Mouse (Mus musculus) regulatory T cell (primary cell): Measurements from ENCODE around the gene Gm20388.

ENCODE experiments used
- in situ Hi-C: fragments of 300-600 bp; cut with MboI, MseI; formaldehyde crosslinking; loops from one replicate; pipeline ENCODE4 v1.15.1; 2025; ENCODE audit warnings: high pct_unique_total_duplicates

Gm20388 gene

DNA sequence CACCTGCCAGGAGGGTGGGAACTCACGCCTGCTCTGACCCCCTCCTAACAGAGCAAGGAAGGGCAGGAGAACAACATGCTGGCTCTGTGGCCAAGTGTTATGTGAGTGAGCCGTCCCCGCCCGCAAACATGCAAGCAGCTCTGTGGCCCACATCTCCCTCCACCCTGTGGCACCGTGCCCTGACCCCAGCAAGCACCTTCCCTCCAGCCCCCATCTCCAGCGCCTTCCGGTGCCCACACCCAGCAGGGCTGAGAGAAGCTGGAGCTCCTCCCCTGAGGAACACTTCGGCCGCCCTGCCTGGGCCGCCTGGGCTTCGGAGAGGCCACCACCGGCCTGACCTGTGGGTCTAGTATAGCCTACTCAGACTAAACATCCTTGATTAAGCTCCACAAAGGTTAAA, 1535.5 kb downstream of the Gm20388 start:
- in situ Hi-C loops: no loop called here

DNA sequence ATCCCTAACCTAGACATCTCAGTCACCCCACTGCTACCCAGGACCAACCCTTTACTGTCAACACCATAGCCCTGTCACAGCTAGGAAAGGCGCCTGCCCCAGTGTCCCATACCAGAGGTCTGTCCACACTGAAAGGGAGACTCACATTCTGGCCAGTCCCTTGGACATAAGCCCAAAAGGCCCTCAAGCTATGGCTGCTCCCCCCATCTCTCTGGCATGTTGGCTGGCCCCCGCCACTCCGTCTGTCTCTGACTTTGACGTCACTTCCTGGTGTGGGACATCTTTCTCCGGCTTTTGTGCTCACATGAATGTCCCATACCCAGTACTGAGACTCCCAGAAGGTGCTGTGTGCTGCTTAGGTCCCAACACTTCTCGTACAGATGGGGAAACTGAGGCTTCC, 1536.2 kb downstream of the Gm20388 start:
- in situ Hi-C loops: no loop called here

DNA sequence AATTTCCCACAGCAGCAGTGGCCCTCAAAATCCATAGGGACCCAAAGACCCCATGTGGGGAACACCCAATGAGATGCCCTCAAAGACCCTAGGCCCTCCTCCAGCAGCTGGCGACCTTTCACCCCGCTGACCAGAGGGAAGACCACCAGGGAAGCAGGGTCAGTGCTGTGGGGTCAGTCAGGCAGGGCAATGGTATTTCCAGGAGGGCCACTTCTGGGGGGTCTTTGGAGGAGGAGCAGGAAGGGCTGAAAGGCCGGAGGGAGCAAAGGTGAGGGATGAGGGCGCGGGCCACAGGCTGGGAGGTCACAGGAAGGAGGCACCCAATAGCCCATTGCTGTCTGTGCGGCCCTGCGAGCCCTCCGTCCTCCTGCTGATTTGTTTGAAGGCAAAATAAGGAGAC, 1539.6 kb downstream of the Gm20388 start:
- in situ Hi-C loops: no loop called here

DNA sequence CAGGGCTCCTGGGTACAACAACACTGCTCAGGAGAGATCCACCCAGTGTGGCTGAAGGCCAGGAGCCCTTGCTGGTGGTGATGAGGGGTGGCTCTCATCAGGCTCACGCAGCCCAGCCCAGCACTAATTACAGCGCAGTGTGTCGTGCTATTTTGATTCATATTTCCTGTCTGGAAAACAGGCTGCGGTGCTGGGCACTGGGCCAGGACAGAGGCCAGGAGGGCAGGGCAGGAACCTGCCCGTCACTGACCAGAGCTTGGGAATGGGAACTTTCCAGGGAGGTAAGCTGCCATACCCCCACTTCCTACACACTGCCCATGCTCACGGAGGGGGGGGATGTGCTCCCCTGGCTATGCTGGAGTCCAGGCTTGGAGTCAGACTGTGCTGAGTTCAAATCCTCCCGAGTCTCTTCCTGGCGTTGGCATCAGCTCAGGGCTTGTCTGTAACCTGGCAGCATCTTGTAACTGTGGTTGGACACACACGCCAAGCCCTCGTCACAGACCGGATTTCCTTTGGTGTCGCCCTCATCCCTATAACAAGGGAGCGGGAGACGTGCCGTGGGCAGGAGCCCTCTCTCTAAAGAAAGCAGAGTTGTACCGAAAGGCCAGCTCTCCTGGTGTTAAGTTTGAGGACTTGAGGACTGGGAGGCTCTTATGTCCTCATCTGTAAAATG, 1540.9 kb downstream of the Gm20388 start:
- in situ Hi-C loops: no loop called here

DNA sequence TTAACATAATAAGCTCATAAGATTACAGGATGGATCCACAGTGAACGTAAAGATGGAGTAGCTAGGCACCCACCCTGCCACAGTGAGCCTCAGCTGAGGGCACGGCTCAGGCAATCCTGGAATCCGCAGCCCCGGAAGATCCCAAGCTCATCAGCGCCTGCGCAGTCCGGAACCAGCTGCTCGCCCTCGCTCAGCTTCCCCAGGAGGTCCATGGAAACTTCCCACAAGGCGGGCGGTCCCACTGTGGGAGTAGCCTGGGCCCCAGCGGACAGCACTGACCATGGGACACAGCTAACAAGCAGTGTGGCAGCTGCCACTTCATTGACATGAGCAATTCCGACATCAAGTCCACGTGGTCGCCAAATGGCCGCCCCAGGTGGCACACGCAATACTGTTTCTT, 1544.1 kb downstream of the Gm20388 start:
- in situ Hi-C loops: no loop called here

DNA sequence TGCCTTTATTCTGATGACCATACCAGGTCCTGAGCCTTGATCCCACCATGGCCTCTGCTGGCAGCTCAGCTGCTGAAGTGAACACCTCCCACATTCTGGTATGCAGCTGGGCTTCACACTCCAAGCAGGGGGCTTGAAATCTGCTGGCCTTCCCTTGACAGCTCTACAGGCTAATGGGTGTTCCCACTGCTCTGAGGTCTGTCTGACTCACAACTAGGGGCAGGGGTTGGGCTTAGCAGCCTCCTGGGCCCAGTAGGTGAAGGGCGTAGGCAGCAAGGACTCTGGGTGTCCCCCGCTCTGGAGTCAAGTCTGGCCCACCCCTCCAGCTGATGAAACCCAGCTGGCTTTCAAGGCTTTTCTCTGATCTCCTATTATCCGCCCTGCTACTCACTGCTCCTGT, 1550.6 kb downstream of the Gm20388 start:
- in situ Hi-C loops: no loop called here

DNA sequence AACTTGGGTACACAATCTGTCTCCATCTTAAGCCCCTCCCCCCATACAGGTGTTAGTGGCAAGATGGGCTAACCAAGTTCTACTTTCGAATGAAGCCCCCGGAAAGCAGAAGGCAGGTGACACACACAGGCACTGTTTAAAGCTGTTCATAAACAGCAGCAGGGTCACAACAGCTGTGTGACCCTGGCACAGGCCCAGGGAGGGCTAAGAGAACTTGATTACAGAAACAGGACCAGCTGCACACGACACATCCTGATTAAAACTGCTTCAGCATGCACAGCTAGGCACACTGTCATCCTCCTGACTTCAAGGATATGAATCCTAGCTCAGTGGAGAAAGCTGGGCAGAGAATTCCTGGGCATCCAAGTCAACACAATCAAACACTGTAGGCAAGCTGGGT, 1551.5 kb downstream of the Gm20388 start:
- in situ Hi-C loops: no loop called here

DNA sequence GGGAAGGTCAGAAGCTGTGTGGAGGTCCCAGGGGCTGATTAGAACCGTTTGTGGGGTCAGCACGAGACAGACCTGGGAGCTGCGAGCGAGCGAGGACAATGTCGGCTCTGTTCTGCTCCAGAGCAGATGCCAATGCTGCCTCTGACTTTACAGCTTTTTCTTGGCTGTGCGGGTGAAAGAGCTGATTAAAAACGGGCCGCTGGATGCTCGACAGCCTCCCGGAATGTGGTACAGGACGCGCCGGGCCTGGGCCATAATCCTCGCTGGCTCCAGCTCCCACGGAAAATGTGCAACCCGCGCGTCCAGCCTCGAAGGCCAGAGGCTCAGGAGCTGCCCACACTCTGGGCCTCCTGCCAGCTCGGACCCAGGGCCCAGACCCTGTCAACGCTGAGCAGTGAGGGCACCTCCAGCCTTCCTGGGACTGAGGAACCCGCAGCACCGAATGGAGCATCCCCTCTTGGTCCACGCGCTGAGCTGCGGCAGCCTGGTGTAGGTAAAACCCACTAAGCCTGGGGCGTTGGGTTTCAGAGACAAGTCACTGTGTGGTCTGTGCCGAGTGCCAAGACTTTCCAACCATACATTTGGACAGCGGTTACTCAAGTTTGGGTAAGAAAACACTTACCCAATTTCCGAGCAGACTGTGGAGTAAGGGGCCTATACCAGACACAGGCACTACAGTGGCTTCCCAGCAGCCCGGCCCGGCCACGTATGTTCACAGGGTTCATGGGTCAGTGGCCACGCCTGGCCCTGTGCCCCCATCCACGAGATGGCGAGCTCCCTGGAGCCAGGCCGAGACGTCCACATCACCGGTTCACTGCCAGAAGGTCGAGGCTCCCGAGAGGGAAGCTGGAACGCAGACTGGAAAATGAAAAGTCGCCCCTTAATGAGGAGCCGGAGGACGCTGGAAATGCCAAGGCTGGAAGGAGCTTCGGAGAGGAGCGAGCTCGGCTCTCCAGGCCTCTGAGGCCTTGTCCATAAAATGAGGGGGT, 1557.7 kb downstream of the Gm20388 start:
- in situ Hi-C loops: no loop called here

DNA sequence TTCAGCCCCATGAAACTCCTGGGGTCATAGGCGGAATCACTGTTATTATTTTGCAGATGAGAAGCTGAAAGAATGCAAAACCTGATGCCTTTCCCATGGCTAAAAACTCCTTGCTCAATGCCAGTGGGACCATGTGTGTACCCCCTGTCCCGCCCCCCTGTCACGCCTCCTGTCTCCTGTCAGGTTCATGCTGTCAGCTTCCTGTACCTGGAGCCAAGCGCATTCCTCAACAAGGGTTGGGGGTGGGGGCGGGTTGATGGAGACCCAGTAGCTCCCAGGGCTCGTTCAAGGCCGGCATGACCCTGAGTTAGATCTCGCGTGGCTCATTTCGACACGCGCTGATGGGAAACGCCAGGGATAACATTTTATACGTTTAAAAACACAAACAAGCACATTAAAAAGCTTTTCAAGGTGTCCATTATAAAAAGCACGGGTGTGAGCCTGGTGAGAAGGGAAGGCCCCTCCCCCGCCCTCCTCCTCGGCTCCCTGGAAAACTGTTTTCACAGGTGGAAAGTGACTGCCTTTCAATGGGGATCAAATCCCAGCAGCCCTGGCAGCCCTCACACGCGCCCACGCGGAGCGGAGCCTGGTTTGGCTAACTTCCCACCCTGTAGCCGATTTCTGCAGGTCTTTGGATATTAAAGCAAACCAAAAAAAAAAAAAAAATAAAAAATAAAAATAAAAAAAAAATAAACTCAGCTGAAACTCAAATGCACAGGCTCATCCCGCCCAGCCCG, 1563.7 kb downstream of the Gm20388 start:
- in situ Hi-C loops: no loop called here

DNA sequence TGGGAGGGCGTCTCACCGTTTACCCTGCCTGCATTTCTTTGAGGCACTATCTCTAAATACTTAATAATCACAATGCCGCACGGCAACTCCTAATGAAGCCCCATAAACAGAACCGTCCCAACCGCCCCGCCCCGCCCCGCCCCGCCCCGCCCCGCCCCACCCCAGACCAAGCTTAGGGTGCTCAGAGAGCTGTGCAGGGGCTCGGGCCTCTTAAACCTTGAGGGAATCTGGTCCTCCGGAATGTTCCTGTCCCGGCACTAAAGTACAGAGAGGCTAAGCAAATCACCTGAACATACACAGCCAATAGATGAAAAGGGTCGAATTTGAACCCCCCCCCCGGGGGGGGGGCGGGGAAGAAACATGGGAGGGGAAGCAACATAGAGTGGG, 1564.2 kb downstream of the Gm20388 start:
- in situ Hi-C loops: no loop called here

DNA sequence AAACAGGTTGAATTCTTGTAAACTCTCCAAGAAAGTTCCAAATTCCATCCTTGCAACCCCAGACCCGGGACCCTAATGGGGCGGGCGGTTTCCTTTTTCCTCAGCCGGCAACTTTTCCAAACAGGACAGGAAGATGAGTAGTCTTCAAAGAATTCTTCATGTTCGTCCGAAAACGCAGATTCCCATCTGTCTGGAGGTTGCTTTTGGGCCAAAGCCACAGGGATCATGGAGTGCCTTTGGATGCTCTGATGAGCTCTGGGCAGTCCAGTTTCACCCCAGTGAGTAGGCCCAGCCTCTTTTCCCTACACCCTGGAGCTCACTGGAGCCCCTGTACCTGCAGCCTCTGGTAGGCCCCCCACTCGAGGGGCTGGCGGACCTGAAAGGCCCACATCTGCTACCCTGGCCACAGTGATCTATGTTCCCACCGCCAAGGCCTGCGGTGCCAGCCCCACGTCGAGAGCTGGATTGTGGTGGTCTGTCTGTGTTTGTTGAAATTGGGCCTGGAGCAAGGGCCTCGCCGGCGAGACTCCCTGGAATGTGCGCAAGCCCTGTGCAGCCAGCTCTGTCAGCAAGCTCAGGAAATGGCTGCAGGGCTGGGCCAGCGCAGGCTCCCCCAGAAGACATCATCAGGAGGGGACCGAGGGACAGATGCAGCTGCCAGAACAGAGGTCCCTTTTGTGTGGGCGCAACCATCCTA, 1567.4 kb downstream of the Gm20388 start:
- in situ Hi-C loops: no loop called here

DNA sequence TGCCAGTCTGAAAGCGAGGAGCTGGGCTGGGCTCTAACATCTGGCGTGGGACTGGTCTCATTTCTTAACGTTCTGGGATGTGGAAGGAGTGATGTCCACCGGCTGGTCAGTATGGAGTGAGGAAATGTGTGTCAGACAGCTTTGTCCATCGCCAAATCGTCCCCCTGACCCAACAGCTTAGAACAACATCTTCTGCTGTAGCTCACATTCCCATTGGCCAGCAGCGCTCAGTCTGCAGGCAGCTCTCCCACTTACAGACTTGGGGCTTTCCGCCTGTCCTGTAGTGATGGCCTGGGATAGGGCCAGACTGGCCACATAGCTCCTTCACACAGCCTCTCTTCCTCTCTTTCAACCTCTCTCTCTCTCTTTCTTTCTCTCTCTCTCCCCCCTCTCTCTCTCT, 1568.5 kb downstream of the Gm20388 start:
- in situ Hi-C loops: no loop called here

DNA sequence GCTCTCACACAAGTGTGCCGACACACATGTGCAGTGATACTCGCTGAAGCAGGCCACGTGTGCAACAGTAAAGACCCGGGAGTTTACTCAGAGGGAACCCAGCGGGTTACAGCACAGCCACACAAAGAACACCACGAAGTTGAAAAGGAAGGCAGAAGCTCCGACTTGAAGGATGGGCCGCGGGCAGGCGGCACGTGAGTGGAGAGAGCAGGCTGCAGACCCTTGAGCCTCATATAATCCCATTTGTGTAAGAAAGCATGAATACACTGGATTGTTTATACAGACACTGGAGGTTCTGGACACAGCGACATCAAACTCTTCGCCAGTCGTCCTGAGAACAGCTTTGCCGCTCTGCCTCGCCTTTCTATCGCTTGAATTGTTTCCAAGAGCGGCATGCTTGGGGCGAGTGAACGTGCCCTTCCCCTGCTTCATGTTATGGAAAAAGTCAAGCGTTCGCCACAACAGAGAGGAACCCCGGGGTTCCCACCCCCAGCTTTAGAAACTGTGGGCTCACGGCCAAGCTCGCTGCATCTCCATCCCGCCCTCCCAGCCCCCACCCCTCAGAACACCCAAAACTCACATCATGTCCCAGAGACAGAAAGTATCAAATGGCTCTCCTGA, 1569.9 kb downstream of the Gm20388 start:
- in situ Hi-C loops: no loop called here

DNA sequence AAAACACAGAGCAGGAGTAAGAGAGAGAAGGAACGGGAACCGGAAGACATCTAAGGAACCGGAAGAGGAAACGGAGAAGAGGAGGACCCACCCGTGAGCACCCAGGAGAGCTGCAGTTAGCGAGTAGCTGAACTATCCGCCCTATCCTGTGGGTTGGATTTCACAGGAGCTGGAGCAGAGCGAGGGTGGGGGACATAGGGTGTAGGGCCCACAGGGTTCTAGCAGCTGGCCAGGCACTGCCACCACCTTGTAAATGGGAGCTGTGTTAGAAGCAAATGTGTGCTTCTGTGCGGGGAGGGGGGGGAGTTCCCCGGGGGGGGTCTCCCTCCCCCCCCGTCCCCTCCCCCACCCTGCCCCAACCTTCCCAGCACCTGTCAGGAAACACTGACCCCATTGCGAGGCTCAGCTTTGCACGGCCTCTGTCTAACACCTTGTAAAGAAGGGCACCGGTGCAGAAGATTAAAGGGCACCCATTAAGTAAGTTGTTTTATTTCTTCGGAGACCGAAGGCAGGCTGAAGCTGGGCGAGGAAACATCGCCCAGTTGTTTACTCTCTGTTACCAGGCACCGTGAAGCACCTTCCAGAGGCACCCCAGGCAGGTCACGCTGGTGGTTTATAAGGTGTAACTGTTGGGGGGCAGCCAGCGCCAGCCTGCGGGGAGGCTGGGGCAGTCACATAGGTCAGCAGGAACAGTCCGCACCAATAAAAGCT, 1573.6 kb downstream of the Gm20388 start:
- in situ Hi-C loops: no loop called here

DNA sequence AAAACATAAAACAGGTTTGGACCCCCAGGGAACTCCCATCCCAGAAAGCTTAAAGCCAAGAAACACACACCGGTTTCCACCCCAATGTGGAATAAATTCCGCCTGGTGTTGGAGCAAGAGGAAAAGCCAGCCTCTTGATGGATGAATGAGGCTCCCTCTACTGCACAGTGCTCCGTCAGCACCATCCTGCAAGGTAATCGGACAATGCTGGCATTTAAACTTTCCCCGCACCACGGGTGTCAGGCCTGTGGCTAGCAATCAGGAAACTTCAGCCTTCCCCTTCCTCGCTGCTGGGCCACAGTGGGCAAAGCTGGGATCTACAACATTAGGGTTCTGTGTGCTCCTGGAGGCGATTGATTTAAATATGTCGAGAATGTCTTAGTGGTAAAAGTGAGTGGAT, 1581.0 kb downstream of the Gm20388 start:
- in situ Hi-C loops: loop anchor here (10.0 kb wide), 1 partner anchor 367 kb away; the partner anchor contains the start of gene Foxl1

DNA sequence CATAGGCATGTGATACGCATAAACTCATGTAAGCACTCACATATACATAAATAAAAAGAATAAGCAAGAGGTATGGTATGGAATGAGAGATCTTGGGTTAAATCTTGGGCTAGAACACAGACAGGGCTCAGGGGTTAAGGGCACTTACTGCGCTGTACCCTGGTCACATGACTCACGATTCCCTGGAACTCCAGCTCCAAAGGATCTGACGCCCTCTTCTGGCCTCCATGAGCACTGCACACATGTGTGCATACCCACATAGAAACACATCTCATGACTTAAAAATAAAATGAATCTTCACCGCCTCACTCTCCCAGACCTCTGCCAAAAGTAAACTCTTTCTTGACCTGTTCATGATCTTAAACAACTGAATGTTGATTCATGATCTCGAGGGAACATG, 1587.0 kb downstream of the Gm20388 start:
- in situ Hi-C loops: loop anchor here (10.0 kb wide), 1 partner anchor 373 kb away; the partner anchor contains the start of gene Foxl1

DNA sequence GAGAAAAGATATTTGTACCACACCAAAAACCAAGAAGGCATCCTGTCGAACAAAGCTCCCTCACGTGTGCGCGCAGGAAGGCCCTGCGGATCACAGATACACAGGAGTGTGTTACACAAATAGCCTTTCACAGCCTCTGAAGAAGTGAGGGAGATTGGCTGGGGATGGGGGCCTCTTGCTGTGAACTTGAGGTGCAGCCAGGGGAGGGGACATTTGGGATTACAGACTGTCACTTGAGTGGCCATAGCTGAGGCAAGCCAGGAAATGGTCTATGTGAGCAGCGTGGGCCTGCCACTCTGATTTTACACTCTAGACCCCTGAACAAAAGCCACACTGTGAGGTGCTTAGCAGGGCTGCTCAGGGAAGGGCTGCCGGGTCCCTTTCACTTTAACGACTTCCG, 1601.1 kb downstream of the Gm20388 start:
- in situ Hi-C loops: loop anchor here (5.0 kb wide), 1 partner anchor 409 kb away; no protein-coding TSS in a partner anchor

DNA sequence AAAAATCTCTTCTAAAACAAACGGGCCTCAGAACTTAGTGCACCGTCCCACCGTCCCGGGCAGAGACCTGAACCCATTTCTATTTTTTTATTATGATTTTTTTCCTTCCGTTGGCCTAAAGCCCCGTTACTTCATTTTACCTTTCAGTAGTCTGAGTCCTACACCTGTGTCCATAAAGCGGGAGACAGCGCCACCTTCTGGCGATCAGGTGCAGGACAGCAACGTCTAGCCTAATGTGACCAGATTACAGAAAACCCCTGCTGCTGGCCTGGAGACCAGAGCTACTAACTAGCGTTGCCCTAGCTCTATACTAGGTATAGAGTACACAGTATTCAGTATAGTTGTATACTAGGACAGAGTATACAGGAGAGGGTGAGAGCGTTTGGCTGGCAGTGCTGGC, 1602.8 kb downstream of the Gm20388 start:
- in situ Hi-C loops: loop anchor here (5.0 kb wide), 1 partner anchor 411 kb away; no protein-coding TSS in a partner anchor

DNA sequence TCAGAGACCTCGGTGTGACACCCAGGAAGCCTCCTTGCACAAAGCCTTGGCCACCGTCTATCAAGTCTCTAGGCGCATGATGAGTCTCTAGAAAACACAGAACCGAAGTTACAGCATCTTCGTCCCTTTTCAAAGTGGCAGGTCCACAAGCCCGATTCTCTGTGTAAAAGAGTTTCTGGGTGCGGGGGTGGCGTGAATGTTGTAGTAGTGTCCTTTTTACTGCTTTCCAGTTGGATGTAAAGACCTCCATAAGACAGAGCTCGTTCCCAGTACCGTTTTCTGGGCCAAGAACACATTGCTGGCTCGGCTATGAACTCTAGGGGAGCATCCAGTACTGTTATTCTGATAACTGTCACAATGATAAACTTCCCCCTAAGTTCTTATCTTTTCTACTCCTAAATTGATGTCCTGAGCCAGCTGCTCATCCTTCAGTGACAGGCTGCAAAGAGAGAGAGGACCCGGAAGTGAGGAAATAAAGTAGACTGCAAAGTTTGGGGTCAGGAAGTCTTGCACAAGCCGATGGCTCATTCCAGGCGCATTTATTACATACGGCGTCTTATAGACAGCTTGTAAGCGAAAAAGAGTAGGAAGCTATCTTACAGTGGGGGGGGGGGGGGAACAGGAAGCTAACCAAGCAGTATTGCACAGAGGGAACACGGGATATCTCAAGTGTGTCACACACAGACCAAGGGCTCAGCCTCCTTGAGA, 1614.6 kb downstream of the Gm20388 start:
- in situ Hi-C loops: no loop called here
